Mouse (Mus musculus) heart, postnatal 25 days (tissue): Measurements from ENCODE around the gene Lima1. TPM values are rescaled to one million over a fixed set of nuclear protein-coding genes. Genes with fewer than 3 reads are reported as not detected.

Source experiments
- DNase-seq: peaks from one replicate; pipeline ENCODE4 v3.0.0; 2022; ENCODE audit warnings: low spot score
- intact Hi-C: fragments of 180-260 bp; cut with DNase I; formaldehyde crosslinking; loops from one replicate; pipeline ENCODE4 v1.15.1; 2025
- total RNA-seq, 2 experiments: library from RNA; stranded (reverse); gene quantifications; 2 replicates each; pipeline ENCODE4 v1.2.3; 2021

Gene Lima1
- total RNA-seq, 2 experiments from 2014 or later: 17.9 to 20.2 TPM

DNA sequence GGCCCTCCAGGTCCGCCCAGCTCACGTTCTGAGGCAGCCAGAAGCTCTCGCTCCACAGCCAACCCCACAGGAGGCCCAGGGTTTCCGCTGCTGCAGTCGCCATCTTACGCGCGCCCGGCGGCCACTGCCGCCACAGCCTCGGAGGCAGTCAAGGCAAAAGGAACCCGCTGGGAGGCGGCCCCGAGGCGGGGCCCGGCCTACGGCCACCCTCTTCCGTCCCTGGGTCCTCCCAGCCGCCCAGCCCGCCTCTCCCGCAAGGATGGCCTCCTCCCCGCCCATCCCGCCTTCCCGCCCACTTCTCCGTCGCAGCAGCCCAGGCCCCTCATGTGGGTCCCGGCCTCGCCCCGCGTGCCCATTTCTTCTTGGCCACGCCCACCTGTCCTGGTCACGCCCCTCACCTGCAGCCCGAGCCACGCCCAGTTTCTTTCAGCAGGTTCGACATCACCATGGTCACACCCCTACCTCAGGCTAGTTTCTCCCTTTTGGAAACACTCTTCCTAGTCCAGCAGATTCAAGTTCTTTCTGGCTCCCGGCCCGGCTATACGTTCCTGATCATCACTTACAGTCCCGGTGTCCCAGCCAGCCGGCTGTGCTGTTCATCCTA lies 102.9 kb downstream of the Lima1 start:
- peak; percentile 86 for DNase-seq
- intact Hi-C loops: loop anchor here (2.0 to 10.0 kb wide), 3 partner anchors 70 to 278 kb away; partner anchors contain the start of gene Smarcd1

DNA sequence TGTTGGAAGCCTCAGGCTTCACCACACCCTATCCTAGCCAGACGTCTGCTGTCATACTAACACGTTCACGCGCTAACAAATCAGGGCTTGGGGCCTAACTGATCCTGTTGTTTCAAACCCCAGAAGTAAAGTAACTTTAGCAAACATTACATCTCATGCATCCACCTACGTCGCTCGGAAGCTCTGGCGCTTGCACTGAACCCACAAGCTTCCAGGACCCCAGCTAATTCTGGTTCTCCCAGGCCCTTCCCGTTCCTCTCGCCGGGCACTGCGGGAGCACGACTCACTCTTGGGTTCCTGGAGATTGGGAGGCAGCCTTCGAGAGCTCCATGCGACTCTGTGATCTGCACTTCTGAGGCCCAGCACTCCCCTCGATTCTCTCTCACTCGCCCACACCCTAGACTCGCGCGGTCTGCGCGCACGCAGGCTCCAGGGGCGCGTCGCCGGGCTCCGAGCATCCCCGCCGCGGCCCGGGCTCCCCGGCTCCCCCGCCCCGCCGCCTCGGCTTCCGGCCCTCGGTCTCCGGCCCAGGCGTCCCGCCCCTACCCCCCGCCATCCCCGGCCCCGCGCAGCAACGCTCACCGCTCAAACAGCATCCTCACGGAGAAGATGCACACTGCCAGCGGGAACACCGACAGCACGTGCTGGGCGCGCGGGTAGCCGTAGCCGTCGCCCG lies 103.5 kb downstream of the Lima1 start:
- DNase-seq: peak; percentile 4
- intact Hi-C loops: loop anchor here (2.0 to 10.0 kb wide), 3 partner anchors 69 to 277 kb away; partner anchors contain the start of gene Smarcd1

DNA sequence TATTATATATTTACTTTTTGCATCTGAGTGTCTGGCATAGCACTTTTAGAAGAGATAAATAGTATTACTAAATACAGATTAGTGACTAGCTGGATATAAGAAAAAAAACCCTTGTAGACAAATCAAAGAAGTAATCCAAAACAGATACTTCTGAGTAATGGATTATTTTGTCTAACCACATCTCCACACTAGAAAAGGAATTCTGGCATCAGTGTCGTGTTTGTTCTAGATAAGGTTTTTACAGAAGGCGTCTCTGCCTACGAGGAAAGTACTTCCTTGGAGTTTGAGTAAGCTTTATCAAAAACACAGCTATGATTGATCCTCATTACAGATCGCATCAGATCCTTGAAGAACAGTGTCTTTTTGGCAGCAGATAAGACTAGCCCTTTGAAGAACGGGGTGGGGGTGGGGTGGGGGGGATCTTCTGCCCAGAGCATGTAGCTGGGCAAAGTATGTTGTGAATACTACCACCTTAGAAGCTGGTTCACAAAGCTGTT lies 104.2 kb downstream of the Lima1 start:
- DNase-seq: no peak
- intact Hi-C loops: loop anchor here (5.0 to 10.0 kb wide), 2 partner anchors 174 to 276 kb away; no protein-coding TSS in a partner anchor

DNA sequence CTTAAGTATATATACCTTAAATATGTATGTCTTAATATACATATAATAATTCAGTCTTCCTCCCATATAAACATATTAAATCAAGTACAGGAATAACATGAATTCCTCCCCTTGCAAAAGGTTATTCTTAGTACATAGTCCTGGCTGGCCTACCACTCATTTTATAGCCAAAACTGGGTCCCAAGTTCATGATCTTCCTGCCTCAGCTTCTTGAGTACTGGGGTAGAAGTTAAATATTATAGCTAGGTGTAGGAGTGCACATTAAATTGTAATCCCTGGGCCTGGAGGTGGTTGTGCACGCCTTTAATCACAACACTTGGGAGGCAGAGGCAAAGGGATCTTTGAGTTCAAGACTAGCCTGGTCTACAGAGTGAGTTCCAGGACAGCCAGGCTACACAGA lies 106.5 kb downstream of the Lima1 start:
- no peak for DNase-seq
- intact Hi-C loops: no loop called here

DNA sequence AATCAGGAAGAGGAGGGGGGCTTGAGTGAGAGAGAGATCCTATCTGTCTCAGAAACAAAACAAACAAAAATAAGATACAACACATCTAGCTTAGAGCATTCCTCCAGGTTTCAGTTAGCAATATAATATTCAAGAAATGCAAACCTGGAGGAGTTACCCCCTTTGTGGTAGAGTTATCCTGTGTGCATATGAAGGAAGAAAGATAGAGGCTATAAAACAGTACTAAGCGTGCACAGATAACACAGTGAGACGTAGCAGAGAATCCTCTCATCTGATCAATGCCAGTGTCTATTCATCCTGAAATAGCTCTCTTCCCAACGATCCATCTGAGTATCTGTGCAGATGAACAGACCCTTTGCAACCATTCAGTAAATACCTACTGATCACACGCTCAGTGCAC lies 107.8 kb downstream of the Lima1 start:
- no peak for DNase-seq
- intact Hi-C loops: no loop called here

DNA sequence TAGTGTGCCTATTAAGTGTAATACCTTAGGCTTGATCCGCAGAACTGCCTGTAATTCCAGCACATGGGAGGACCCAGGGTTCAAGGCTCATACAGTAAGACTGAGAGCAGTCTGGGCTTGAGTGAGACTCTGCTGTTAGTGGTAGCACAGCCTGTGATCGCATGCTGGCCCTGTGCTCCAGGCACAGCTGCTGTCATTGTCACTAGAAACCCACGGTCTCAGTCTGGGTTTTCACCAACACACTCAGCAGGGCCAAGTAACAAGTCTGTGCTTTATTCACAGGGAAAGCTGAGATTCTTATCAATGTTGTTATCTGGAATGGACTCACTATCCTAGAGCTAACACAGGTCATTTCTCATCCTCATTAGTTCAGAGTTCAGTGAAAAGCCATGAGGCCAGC lies 121.1 kb downstream of the Lima1 start:
- intact Hi-C loops: no loop called here

DNA sequence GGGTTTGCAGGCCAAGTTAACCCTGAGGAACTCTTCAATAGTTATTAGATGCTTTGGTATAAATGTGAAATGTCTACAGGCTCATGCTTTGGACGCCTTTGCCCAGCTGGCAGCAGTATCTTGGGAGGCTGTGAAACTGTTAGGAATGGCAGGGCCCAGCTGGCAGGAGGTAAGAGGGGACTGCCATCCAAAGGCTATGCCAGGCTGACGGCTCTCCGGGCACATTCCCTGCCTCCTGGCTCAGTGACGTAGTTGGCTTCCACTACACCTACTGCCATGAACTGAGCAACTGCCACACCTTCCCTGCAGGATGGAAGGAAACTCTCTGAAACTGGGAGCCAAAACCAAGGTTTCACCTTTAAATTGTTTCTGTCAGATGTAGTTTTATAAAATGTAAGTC lies 135.0 kb downstream of the Lima1 start:
- intact Hi-C loops: no loop called here
- no peak for DNase-seq

More for the DNA sequence above, 121.1 kb downstream of the Lima1 start:
- no peak for DNase-seq

DNA sequence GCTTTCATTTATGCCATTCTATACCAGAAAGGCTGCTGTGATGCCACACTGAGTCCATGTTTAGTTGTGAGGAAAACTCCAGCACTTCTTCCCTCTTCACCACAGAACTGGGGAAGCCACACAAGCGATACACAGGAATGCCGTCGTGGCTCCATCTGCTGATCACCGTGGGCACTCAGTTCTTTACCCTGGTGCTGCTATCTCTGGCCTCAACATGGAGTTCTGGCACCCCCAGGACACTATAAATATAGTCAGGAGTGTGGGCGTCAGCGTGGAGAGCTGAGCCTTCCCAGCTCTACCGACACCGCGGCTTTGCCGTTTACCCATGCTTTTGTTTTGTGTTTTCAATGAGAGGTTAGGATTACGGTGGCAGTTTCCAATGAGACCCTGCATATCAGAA lies 138.6 kb downstream of the Lima1 start:
- intact Hi-C loops: no loop called here
- DNase-seq: no peak

DNA sequence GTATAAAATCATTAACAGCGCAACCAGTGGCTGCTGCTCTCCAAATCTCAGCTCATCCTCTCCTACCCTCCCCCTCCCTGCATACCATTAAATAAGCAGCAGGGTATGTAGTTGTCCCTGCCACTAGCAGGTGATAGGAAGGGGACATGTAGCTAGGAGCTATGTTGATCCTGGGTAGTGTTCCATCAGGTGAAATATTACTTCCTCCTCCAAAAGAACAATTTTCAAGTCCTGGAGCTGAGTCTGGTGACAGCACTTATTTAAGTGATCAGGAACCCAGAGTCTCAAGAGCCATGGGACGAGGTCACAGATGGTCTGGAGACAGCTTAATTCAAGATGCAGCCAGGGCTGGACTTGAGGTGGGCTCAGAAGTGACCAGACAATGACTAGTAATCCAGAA lies 139.6 kb downstream of the Lima1 start:
- peak; percentile 100 for DNase-seq
- intact Hi-C loops: no loop called here

DNA sequence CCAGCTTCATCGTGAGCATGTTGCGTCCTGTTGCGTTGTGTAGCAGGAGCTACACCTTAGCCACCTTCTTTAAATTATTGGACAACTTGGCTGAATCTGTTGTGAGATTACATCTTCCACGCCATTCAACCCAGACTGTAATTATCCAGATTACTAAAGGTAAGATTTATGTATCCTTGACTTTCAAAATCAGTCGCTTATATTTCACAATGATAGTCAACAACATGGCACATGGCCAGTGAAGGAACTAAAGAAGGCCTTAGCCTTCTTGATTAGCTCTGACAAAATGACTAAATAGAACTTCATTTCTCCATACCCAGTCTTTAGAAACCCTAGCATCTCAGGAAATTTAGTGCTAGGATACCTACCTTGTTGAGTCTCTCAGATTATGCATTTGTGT lies 142.1 kb downstream of the Lima1 start:
- no peak for DNase-seq
- intact Hi-C loops: no loop called here

DNA sequence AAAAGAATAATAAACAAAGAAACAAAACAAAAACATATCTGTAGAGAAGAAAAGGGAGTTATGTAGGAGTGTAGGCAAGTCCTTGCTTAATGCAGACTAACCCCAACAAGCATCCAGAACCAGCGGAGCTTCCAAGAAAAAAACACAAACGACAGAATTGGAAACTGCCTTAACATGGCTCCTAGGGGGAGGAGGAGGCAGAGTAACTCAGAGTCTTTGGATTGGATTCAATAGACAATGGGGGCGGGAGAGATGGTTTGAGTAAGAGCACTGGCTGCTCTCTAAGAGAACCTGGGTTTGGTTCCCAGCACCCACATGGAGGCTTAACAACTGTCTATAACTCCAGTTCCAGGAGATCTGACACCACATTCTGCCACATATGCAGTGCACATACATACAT lies 143.6 kb downstream of the Lima1 start:
- no peak for DNase-seq
- intact Hi-C loops: no loop called here

DNA sequence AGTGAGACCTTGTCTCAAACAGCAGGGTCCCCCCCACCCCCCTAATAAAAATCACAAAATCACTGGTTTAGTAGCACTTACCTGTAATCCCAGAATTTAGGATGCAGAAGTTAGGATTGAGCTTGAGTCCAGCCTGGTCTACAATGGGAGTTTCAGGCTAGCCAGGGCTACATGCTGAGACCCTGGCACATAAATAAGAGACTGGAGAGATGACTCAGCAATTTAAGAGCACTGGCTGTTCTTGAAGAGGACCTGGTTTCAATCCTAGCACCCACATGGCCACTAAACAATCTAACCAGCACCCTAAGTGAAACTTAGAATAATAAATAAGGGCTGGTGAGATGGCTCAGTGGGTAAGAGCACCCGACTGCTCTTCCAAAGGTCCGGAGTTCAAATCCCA lies 144.1 kb downstream of the Lima1 start:
- intact Hi-C loops: no loop called here
- no peak for DNase-seq

DNA sequence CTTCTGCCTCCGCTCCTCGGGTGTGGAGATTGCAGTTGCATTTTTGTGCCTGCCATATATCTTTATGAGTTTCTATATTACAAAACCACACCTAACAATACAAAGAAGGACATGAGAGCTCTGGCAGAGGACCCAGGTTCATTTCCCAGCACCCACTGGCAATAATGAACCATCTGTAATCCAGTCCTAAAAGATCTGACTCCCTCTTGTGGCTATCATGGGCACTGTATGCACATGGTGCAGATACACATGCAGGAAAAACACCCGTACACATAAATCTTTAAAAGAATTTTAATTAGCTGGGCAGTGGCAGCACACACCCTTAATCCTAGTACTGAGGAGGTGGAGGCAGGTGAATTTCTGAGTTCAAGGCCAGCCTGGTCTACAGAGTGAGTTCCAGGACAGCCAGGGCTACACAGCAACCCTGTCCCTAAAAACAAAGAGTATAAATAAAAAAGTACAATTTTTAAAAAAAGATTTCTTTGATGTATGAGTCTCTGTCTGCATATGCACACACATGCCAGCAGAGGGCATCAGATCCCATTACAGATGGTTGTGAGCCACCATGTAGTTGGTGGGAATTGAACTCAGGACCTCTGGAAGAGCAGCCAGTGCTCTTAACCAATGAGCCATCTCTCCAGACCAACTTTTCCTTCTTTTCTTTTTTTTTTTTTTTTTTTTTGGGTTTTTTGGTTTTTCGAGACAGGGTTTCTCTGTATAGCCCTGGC lies 146.0 kb downstream of the Lima1 start:
- DNase-seq: no peak
- intact Hi-C loops: no loop called here

Other genes starting within 250 kb of the Lima1 start
- gene Racgap1, start 223.8 kb downstream of the Lima1 start, total RNA-seq: 1 to 10 TPM; 2.8 to 3.0 TPM
- under 1 TPM; 0.48 to 0.55 TPM for gene Asic1, start 205.1 kb downstream of the Lima1 start, total RNA-seq
- 10 to 100 TPM; 23.5 to 25.3 TPM for gene Smarcd1, start 173.3 kb downstream of the Lima1 start, total RNA-seq
- 1 to 10 TPM; 2.8 to 4.2 TPM for gene Gm17349, start 170.0 kb downstream of the Lima1 start, total RNA-seq
- 10 to 100 TPM; 54.1 to 67.6 TPM for gene Gpd1, start 157.9 kb downstream of the Lima1 start, total RNA-seq
- gene Cox14, start 149.8 kb downstream of the Lima1 start, total RNA-seq: 100 to 1,000 TPM; 227 to 229 TPM
- 10 to 100 TPM; 18.2 to 18.5 TPM for gene Cers5, start 102.6 kb downstream of the Lima1 start, total RNA-seq
- under 1 TPM; 0.06 to 0.10 TPM for gene Fam186a, start 91.6 kb upstream of the Lima1 start, total RNA-seq
- gene Larp4, start 94.6 kb upstream of the Lima1 start, total RNA-seq: 10 to 100 TPM; 57.7 to 64.3 TPM
- 10 to 100 TPM; 21.6 to 23.3 TPM for gene Dip2b, start 163.2 kb upstream of the Lima1 start, total RNA-seq